Mouse (Mus musculus) embryonic fibroblast, embryonic 13.5 days (primary cell): ENCODE data around the gene Scfd2.

ENCODE experiments used
- CTCF ChIP-seq: IDR thresholded peaks from 2 replicates; pipeline ENCODE4 v1.5.1; 2011; ENCODE audit warnings: mild to moderate bottlenecking, control low read depth, low read length, moderate library complexity, borderline replicate concordance; ENCODE audit not compliant: insufficient read depth
- POLR2A ChIP-seq: IDR thresholded peaks from 2 replicates; pipeline ENCODE4 v1.6.1; 2011; ENCODE audit warnings: low read depth, mild to moderate bottlenecking, control low read depth, low read length, moderate library complexity

DNA sequence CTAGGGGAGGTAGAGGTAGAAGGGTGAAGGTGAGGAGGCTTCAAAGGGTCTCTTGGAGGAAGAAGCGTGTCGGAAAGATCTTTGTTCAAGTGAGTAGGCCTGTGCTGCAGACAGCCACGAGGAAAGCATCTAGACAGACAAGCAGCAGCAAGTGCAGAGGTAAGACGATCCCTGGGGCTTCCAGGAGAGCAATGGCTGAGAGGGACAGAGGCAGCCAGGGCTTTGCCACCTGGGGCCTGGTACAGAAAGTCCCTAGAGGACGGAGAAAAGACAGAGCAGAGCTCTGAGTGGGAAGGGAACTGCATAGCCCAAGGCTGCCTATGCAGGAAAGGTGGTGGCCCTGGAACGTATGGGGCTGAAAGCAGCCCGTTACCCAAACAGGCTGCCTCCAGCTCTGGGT lies 281.3 kb downstream of the Scfd2 start:
- TF ChIP-seq POLR2A (no peak), CTCF (no peak)
